31 mouse cellular contexts compared by ENCODE assay signal in genomic region chr3:83552516-83553139, GRCm38 (mm10).
DNase-seq lines count a peak whose midpoint lies in the region; ATAC-seq lines count a peak whose summit lies in the region.
"Had no signal": no experiment of that assay in that cellular context is flagged by ENCODE, and none has a peak within 500 bp of the region (broad histone marks: within the 10 kb centered on the region; RNA-seq: fewer than 3 reads in every experiment).

No protein-coding gene starts in this region.

- no peaks in the 10 kb centered on the region for H3K36me3 ChIP-seq in limb, embryonic 13.5 days
- H3K36me3 ChIP-seq in limb, embryonic 10.5 days, result no peaks in the 10 kb centered on the region
- H3K36me3 ChIP-seq in embryonic facial prominence, embryonic 13.5 days, result no peaks in the 10 kb centered on the region
- no peaks in the 10 kb centered on the region for H3K36me3 ChIP-seq in intestine, embryonic 16.5 days (ENCODE audit: control insufficient read depth, insufficient read depth, low read length)
- H3K36me3 ChIP-seq in forebrain, embryonic 16.5 days (ENCODE audit: control insufficient read depth, insufficient read depth), result no peaks in the 10 kb centered on the region
- H3K36me3 ChIP-seq: forebrain, embryonic 10.5 days; forebrain, embryonic 15.5 days; heart, embryonic 15.5 days; hindbrain, embryonic 13.5 days; liver, embryonic 12.5 days; midbrain, embryonic 13.5 days; neural tube, embryonic 13.5 days had no signal

- ATAC-seq in limb, embryonic 13.5 days (ENCODE audit: low FRiP score, low read depth), result peak; percentile 67; the same call in 1 of the 2 replicates
- ATAC-seq in embryonic facial prominence, embryonic 13.5 days (ENCODE audit: insufficient number of reproducible peaks, insufficient read depth, low FRiP score, low TSS enrichment, low read depth), result no peak
- ATAC-seq in intestine, embryonic 16.5 days, result no peak
- no peak for ATAC-seq in forebrain, embryonic 16.5 days
- ATAC-seq: forebrain, embryonic 15.5 days; liver, embryonic 12.5 days; lung, postnatal 0 days; midbrain, embryonic 13.5 days had no signal

- H3K9me3 ChIP-seq in limb, embryonic 13.5 days, result no peaks in the 10 kb centered on the region
- H3K9me3 ChIP-seq in limb, embryonic 10.5 days (replicated peaks), result no peaks in the 10 kb centered on the region
- H3K9me3 ChIP-seq in embryonic facial prominence, embryonic 13.5 days, result no peaks in the 10 kb centered on the region
- H3K9me3 ChIP-seq in intestine, embryonic 16.5 days (ENCODE audit: control insufficient read depth, low read length), result no peaks in the 10 kb centered on the region
- H3K9me3 ChIP-seq in forebrain, embryonic 16.5 days (ENCODE audit: control insufficient read depth, low read length), result no peaks in the 10 kb centered on the region
- H3K9me3 ChIP-seq: forebrain, embryonic 10.5 days; forebrain, embryonic 15.5 days; heart, embryonic 15.5 days; hindbrain, embryonic 13.5 days; liver, embryonic 12.5 days; midbrain, embryonic 13.5 days; neural tube, embryonic 13.5 days had no signal

- no peak overlapping the region for H3K4me3 ChIP-seq in limb, embryonic 13.5 days
- no peak overlapping the region for H3K4me3 ChIP-seq in limb, embryonic 10.5 days
- no peak overlapping the region for H3K4me3 ChIP-seq in embryonic facial prominence, embryonic 13.5 days
- no peak overlapping the region for H3K4me3 ChIP-seq in intestine, embryonic 16.5 days (ENCODE audit: low read length)
- no peak overlapping the region for H3K4me3 ChIP-seq in forebrain, embryonic 16.5 days (replicated peaks; ENCODE audit: low read length)
- H3K4me3 ChIP-seq: forebrain, embryonic 10.5 days; forebrain, embryonic 15.5 days; gastrocnemius, adult 2 months; heart, embryonic 15.5 days; hindbrain, embryonic 13.5 days; liver, embryonic 12.5 days; megakaryocyte, embryonic 14.5 days; midbrain, embryonic 13.5 days; neural tube, embryonic 13.5 days had no signal

- no peak overlapping the region for H3K9ac ChIP-seq in limb, embryonic 13.5 days
- H3K9ac ChIP-seq in embryonic facial prominence, embryonic 13.5 days, result no peak overlapping the region
- H3K9ac ChIP-seq in intestine, embryonic 16.5 days (ENCODE audit: low read depth, low read length), result no peak overlapping the region
- H3K9ac ChIP-seq in forebrain, embryonic 16.5 days (replicated peaks; ENCODE audit: low read depth, low read length), result no peak overlapping the region
- H3K9ac ChIP-seq: forebrain, embryonic 15.5 days; heart, embryonic 15.5 days; hindbrain, embryonic 13.5 days; liver, embryonic 12.5 days; midbrain, embryonic 13.5 days; neural tube, embryonic 13.5 days had no signal

- H3K4me1 ChIP-seq in limb, embryonic 13.5 days, result peaks cover 37% of the 10 kb centered on the region
- H3K4me1 ChIP-seq in limb, embryonic 10.5 days, result peaks cover 14% of the 10 kb centered on the region
- no peaks in the 10 kb centered on the region; the same call in 1 of the 2 replicates for H3K4me1 ChIP-seq in embryonic facial prominence, embryonic 13.5 days
- 0 out of 2 replicates have a peak, but pooled peaks cover 4% of the 10 kb centered on the region for H3K4me1 ChIP-seq in intestine, embryonic 16.5 days (ENCODE audit: control insufficient read depth, insufficient read depth, low read length)
- no peaks in the 10 kb centered on the region for H3K4me1 ChIP-seq in forebrain, embryonic 16.5 days (replicated peaks; ENCODE audit: control insufficient read depth, insufficient read depth, low read length)
- H3K4me1 ChIP-seq: forebrain, embryonic 15.5 days; hindbrain, embryonic 13.5 days; liver, embryonic 12.5 days; megakaryocyte, embryonic 14.5 days; neural tube, embryonic 13.5 days had no signal

- WGBS in limb, embryonic 13.5 days, result 58% methylated on average over 9 of the region's 9 CpGs
- 78% methylated on average over 9 of the region's 9 CpGs for WGBS in limb, embryonic 10.5 days
- 66% methylated on average over 9 of the region's 9 CpGs for WGBS in embryonic facial prominence, embryonic 13.5 days
- WGBS in intestine, embryonic 16.5 days, result 59% methylated on average over 9 of the region's 9 CpGs
- WGBS in forebrain, embryonic 16.5 days, result 94% methylated on average over 9 of the region's 9 CpGs

- H3K27ac ChIP-seq in limb, embryonic 13.5 days, result no peak overlapping the region
- H3K27ac ChIP-seq in limb, embryonic 10.5 days, result no peak overlapping the region
- H3K27ac ChIP-seq in embryonic facial prominence, embryonic 13.5 days, result peak overlapping the region; percentile 45; the same call in 1 of the 2 replicates
- peak overlapping the region; percentile 29; the same call in 1 of the 2 replicates for H3K27ac ChIP-seq in intestine, embryonic 16.5 days (ENCODE audit: low read length)
- H3K27ac ChIP-seq in forebrain, embryonic 16.5 days (ENCODE audit: low read length), result no peak overlapping the region
- H3K27ac ChIP-seq: forebrain, embryonic 15.5 days; gastrocnemius, adult 2 months; hindbrain, embryonic 13.5 days; kidney, postnatal 0 days; liver, embryonic 12.5 days; midbrain, embryonic 13.5 days; neural tube, embryonic 13.5 days had no signal

- no peak for DNase-seq in limb, embryonic 10.5 days (ENCODE audit: low spot score)
- no peak for DNase-seq in c-Kit-positive CD71-positive TER-119-positive erythroid progenitor cells, embryonic 14.5 days (ENCODE audit: low spot score)
- DNase-seq: adrenal gland, postnatal 25 days; B cell, adult 2 months; cerebellum, adult 18-20 months; cerebellum, postnatal 10 days; gastrocnemius, adult 2 months; gastrocnemius, postnatal 36 days; heart, postnatal 4 days; kidney, adult 8-10 months; kidney, postnatal 4 days; layer of hippocampus, postnatal 36 days; left cerebral cortex, postnatal 4 days; lung, adult 18-20 months; lung, postnatal 4 days; right cerebral cortex, postnatal 14 days; thymus, postnatal 4 days had no signal

- H3K27me3 ChIP-seq in limb, embryonic 13.5 days, result no peaks in the 10 kb centered on the region
- no peaks in the 10 kb centered on the region for H3K27me3 ChIP-seq in limb, embryonic 10.5 days (ENCODE audit: low read depth, poor library complexity, severe bottlenecking)
- H3K27me3 ChIP-seq in embryonic facial prominence, embryonic 13.5 days, result no peaks in the 10 kb centered on the region
- no peaks in the 10 kb centered on the region for H3K27me3 ChIP-seq in intestine, embryonic 16.5 days (replicated peaks; ENCODE audit: control insufficient read depth, insufficient read depth, low read length)
- no peaks in the 10 kb centered on the region for H3K27me3 ChIP-seq in forebrain, embryonic 16.5 days (replicated peaks; ENCODE audit: control insufficient read depth, insufficient read depth, low read length)
- H3K27me3 ChIP-seq: forebrain, embryonic 15.5 days; heart, embryonic 15.5 days; hindbrain, embryonic 13.5 days; liver, embryonic 12.5 days; megakaryocyte, embryonic 14.5 days; midbrain, embryonic 13.5 days; neural tube, embryonic 13.5 days had no signal

- H3K4me2 ChIP-seq in limb, embryonic 13.5 days (replicated peaks), result no peak overlapping the region
- H3K4me2 ChIP-seq in embryonic facial prominence, embryonic 13.5 days, result no peak overlapping the region
- no peak overlapping the region for H3K4me2 ChIP-seq in intestine, embryonic 16.5 days (ENCODE audit: low read depth, low read length)
- no peak overlapping the region for H3K4me2 ChIP-seq in forebrain, embryonic 16.5 days (ENCODE audit: low read length)
- H3K4me2 ChIP-seq: forebrain, embryonic 15.5 days; heart, embryonic 15.5 days; hindbrain, embryonic 13.5 days; liver, embryonic 12.5 days; midbrain, embryonic 13.5 days; neural tube, embryonic 13.5 days had no signal

Comparison
In these comparisons a context has a peak if more than half of its experiments do, and no peak if none do; other contexts are left out.
1. H3K27ac ChIP-seq: peak in embryonic facial prominence, embryonic 13.5 days (single experiment) and intestine, embryonic 16.5 days (single experiment); none in limb, embryonic 13.5 days (single experiment), limb, embryonic 10.5 days (single experiment) and forebrain, embryonic 16.5 days (single experiment).